Mouse (Mus musculus) erythroblast, embryonic 14.5 days (primary cell): ENCODE measurements around the gene 4930455H04Rik. TPM values are rescaled to one million over a fixed set of nuclear protein-coding genes. Genes with fewer than 3 reads are reported as not detected.

Source experiments
- H3K27me3 ChIP-seq: 2 replicates; pipeline ENCODE4 v1.6.1; 2012; ENCODE audit warnings: inconsistent platforms; ENCODE audit not compliant: control insufficient read depth
- H3K36me3 ChIP-seq: 2 replicates; pipeline ENCODE4 v1.6.1; 2012; ENCODE audit warnings: mild to moderate bottlenecking, inconsistent platforms; ENCODE audit not compliant: control insufficient read depth
- H3K4me1 ChIP-seq: 2 replicates; pipeline ENCODE4 v1.6.1; 2012; ENCODE audit warnings: inconsistent platforms; ENCODE audit not compliant: control insufficient read depth
- H3K4me3 ChIP-seq: replicated peaks from 2 replicates; pipeline ENCODE3; 2012; ENCODE audit warnings: moderate library complexity, mild to moderate bottlenecking, inconsistent platforms
- H3K9me3 ChIP-seq: 2 replicates; pipeline ENCODE4 v1.6.1; 2012; ENCODE audit warnings: low read length, inconsistent platforms, mixed read lengths; ENCODE audit not compliant: control insufficient read depth
- GATA1 ChIP-seq: IDR thresholded peaks from 2 replicates; pipeline ENCODE4 v1.6.1; 2012; ENCODE audit warnings: low read length, inconsistent platforms, mixed read lengths
- TAL1 ChIP-seq: IDR thresholded peaks from 3 replicates; pipeline ENCODE4 v1.6.1; 2012; ENCODE audit warnings: low read length, inconsistent platforms, mixed read lengths
- polyA plus RNA-seq: library from polyadenylated mRNA; stranded (reverse); fragments of >175 nt; gene quantifications from 2 replicates; pipeline ENCODE4 v1.2.3, GENCODE M21; 2012

Gene 4930455H04Rik
- polyA plus RNA-seq: not detected in 2 replicates

- TF ChIP-seq GATA1 (no peak), TAL1 (no peak)
- Histone ChIP-seq H3K9me3 (no peaks in the 10 kb centered on the region), H3K27me3 (peaks cover 4% of the 10 kb centered on the region; the same call in 1 of the 2 replicates), H3K4me1 (no peaks in the 10 kb centered on the region), H3K36me3 (no peaks in the 10 kb centered on the region), H3K4me3 (peak within 1 kb of the TSS; percentile 38)
These were observed at the start of gene 4930455H04Rik for GRCm38 (mm10) chr3:116967967-116968366. Gene 4930455H04Rik (plus strand): TSS chr3:116968267.

GRCm38 (mm10) chr3:116921535-116921934 lies 46.5 kb upstream of the 4930455H04Rik start:
- H3K4me1 ChIP-seq: no peaks in the 10 kb centered on the region
- H3K4me3 ChIP-seq: no peak overlapping the region
- no peaks in the 10 kb centered on the region for H3K9me3 ChIP-seq
- TF ChIP-seq TAL1: no peak
- no peak for TF ChIP-seq GATA1
- H3K36me3 ChIP-seq: no peaks in the 10 kb centered on the region
- no peaks in the 10 kb centered on the region for H3K27me3 ChIP-seq

DNA sequence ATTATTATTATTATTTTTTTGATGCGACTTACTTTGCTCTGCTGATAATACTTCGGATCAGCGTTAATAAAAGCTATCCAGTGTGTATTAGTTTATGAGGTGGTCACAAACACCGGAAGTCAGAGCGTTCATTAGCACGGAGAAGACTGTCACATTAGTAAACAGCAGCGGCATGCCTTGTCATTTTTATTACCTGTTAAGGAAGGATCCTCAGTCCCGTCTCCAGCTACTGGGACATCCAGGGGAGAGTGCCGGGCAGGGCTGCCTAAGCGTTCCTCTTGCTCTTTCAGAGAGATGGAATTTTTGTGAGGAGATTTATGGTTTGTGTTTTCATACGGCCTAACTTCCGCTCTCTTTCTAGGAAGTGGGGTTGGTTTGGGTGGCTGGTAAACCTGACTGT lies 45.0 kb upstream of the 4930455H04Rik start:
- Histone ChIP-seq H3K27me3 (no peaks in the 10 kb centered on the region), H3K36me3 (no peaks in the 10 kb centered on the region), H3K9me3 (no peaks in the 10 kb centered on the region), H3K4me3 (no peak overlapping the region), H3K4me1 (no peaks in the 10 kb centered on the region)
- no peak for TF ChIP-seq TAL1
- no peak for TF ChIP-seq GATA1

GRCm38 (mm10) chr3:116928994-116929393 lies 39.1 kb upstream of the 4930455H04Rik start:
- Histone ChIP-seq H3K36me3 (no peaks in the 10 kb centered on the region), H3K4me1 (no peaks in the 10 kb centered on the region), H3K4me3 (no peak overlapping the region), H3K9me3 (no peaks in the 10 kb centered on the region), H3K27me3 (no peaks in the 10 kb centered on the region)
- no peak for TF ChIP-seq GATA1
- TF ChIP-seq TAL1: no peak

DNA sequence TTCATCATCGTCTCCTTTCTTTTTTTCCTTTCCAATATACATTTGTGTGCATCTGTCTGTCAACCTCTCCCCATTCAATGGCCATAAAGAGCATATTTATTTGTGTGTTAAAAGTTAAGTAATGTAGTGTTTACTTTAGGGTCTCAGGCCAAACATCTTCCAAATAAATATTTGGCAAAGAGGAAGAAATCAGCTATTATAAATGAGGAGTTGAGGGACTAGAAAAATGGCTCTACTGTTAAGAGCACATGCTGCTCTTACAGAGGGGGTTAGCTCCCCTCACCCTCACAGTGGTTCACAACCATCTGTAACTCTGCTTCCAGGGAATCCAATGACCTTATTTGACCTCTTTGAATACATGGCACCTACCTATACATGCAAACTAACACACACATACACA lies 34.9 kb upstream of the 4930455H04Rik start:
- Histone ChIP-seq H3K4me3 (no peak overlapping the region), H3K4me1 (no peaks in the 10 kb centered on the region), H3K9me3 (no peaks in the 10 kb centered on the region), H3K36me3 (no peaks in the 10 kb centered on the region), H3K27me3 (no peaks in the 10 kb centered on the region)
- TF ChIP-seq TAL1 (no peak), GATA1 (no peak)

- no peaks in the 10 kb centered on the region for H3K9me3 ChIP-seq
- no peaks in the 10 kb centered on the region for H3K27me3 ChIP-seq
- no peaks in the 10 kb centered on the region for H3K4me1 ChIP-seq
- H3K4me3 ChIP-seq: no peak overlapping the region
- TF ChIP-seq TAL1 (no peak), GATA1 (no peak)
- no peaks in the 10 kb centered on the region for H3K36me3 ChIP-seq
These were observed 31.0 kb upstream of the 4930455H04Rik start for GRCm38 (mm10) chr3:116936934-116937691.

DNA sequence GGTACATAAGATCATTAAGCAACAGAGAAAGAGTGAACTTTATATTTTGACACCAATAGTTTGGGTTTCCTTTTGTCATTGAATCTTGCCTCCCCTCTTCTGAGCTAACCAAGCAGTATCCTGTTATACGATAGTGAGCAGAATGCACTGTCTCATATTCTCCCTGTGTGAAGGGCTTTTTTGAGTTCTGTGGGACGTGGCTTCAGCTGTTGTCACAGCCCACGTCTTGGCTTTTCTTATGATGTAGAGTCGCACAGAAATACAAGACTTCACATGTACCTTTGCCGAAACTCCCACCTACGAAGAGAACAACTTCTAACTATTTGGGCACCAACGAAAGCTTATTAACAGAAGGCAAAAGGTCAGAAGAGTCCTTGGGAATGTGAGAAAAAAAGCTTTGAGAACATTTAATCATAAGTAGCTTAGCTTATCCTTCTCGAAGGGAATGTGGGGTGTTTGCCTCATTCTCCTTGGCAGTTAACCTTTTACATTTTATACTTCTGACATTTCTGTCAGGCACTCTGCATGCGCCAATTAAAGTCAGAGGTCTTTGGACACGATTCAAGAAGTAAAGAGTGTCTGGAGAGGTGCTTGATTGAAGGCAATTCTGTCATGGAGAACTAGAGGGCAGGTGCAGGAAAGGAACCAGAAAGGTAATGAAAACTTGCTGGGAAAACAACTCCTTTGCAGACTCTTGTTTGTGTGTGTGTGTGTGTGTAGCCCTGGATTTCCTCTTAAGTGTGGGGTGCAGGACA lies 27.1 kb upstream of the 4930455H04Rik start:
- no peak for TF ChIP-seq GATA1
- TF ChIP-seq TAL1: no peak
- Histone ChIP-seq H3K4me1 (no peaks in the 10 kb centered on the region), H3K27me3 (no peaks in the 10 kb centered on the region), H3K9me3 (no peaks in the 10 kb centered on the region), H3K36me3 (no peaks in the 10 kb centered on the region), H3K4me3 (no peak overlapping the region)

- Histone ChIP-seq H3K4me3 (no peak overlapping the region), H3K4me1 (no peaks in the 10 kb centered on the region), H3K27me3 (no peaks in the 10 kb centered on the region), H3K9me3 (no peaks in the 10 kb centered on the region), H3K36me3 (no peaks in the 10 kb centered on the region)
- no peak for TF ChIP-seq GATA1
- no peak for TF ChIP-seq TAL1
These were observed 26.4 kb upstream of the 4930455H04Rik start for GRCm38 (mm10) chr3:116941559-116942117.

GRCm38 (mm10) chr3:116942751-116943150 lies 25.3 kb upstream of the 4930455H04Rik start:
- Histone ChIP-seq H3K36me3 (no peaks in the 10 kb centered on the region), H3K4me1 (no peaks in the 10 kb centered on the region), H3K4me3 (no peak overlapping the region), H3K27me3 (no peaks in the 10 kb centered on the region), H3K9me3 (no peaks in the 10 kb centered on the region)
- TF ChIP-seq TAL1: no peak
- TF ChIP-seq GATA1: no peak
